Mouse (Mus musculus): Measurements from ENCODE around the gene Myb.

Myb gene

GRCm38 (mm10) chr10:21076137-21076536 is 84.6 kb downstream of the Myb start:
- no peak for DNase-seq

Data from cerebellum, adult 18-20 months (tissue).